Mouse (Mus musculus) testis, adult 2 months (tissue): ENCODE data around the gene Fam8a1.

Source experiments
- CTCF ChIP-seq: fragments of 200-500 bp; IDR thresholded peaks from 2 replicates; pipeline ENCODE4 v1.5.1; 2012; ENCODE audit warnings: low read depth, mild to moderate bottlenecking, inconsistent platforms, low read length, moderate library complexity; ENCODE audit not compliant: control insufficient read depth, insufficient read depth, insufficient replicate concordance
- POLR2A ChIP-seq: fragments of 200-500 bp; IDR thresholded peaks from 2 replicates; pipeline ENCODE4 v1.6.1; 2012; ENCODE audit warnings: low read depth, mild to moderate bottlenecking, inconsistent platforms, low read length, moderate library complexity; ENCODE audit not compliant: control insufficient read depth

GRCm38 (mm10) chr13:46683370-46683769 lies 14.0 kb downstream of the Fam8a1 start:
- TF ChIP-seq POLR2A, result no peak
- no peak for TF ChIP-seq CTCF
